Mouse (Mus musculus): ENCODE data around the gene Gm45261. TPM values are rescaled to one million over a fixed set of nuclear protein-coding genes. Genes with fewer than 3 reads are reported as not detected.

The Gm45261 gene
- polyA plus RNA-seq (2016; fragmentation: Nextera tagmentation; extraction: Ambion mirVana), result not detected in 2 replicates

DNA sequence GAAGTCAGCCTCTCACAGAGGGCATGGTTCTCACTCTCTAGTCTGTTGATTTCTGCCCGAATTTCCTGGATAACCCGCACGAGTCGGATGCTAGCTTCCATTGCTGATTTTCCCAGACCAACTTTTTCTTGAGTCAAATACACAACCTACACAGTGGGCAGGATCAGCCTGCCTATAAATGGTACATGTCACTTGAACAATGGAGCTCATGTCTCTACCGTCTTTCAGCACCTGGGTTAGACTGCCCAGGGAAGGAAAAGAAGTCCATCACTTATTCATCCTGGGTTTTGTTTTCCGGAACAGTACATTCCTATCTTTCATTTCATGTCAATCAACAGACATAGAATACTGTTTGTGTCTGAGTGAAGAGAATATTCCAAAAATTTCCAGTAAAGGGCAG is at the start of gene Gm45261:
Gm45261 (minus strand) TSS at position 101 of the 400 bp plus-strand sequence.
- WGBS, result 85% methylated on average over 6 of the region's 6 CpGs
- no peak for DNase-seq (ENCODE audit: low spot score)
- no peaks in the 10 kb centered on the region for H3K27me3 ChIP-seq (replicated peaks; ENCODE audit: low read depth, poor library complexity, severe bottlenecking)

DNA sequence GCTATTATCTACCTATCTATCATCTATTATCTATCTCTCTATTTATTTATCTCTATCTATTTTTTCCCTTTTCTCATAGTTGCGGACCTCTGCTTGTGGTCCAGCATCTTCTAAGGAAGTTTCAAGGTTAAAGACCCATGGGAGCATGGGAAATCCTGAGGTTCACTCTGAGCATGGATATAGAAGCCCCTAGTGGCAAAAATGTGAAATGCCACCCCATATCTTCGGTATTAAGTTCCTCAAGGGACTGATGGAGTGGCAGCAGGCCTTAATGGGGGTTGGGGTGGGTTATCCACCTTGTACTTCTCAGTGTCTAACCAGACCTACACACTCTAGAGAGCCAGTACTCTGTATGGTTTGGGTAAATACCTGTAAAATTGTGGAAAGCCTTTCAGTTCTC is 43.5 kb upstream of the Gm45261 start:
- no peak overlapping the region for H3K4me3 ChIP-seq
- DNase-seq (ENCODE audit: low spot score), result no peak
- H3K27me3 ChIP-seq (replicated peaks; ENCODE audit: low read depth, poor library complexity, severe bottlenecking), result no peaks in the 10 kb centered on the region
- WGBS, result 86% methylated on average over 2 of the region's 2 CpGs
- H3K4me1 ChIP-seq, result no peaks in the 10 kb centered on the region
- no peaks in the 10 kb centered on the region for H3K9me3 ChIP-seq
- H3K27ac ChIP-seq (replicated peaks), result no peak overlapping the region
- no peaks in the 10 kb centered on the region for H3K36me3 ChIP-seq (replicated peaks)

More for the DNA sequence above, at the start of gene Gm45261:
- Histone ChIP-seq H3K36me3 (replicated peaks) (no peaks in the 10 kb centered on the region), H3K4me1 (no peaks in the 10 kb centered on the region), H3K9me3 (no peaks in the 10 kb centered on the region), H3K4me3 (no peak within 1 kb of the TSS), H3K27ac (replicated peaks) (no peak within 1 kb of the TSS)

DNA sequence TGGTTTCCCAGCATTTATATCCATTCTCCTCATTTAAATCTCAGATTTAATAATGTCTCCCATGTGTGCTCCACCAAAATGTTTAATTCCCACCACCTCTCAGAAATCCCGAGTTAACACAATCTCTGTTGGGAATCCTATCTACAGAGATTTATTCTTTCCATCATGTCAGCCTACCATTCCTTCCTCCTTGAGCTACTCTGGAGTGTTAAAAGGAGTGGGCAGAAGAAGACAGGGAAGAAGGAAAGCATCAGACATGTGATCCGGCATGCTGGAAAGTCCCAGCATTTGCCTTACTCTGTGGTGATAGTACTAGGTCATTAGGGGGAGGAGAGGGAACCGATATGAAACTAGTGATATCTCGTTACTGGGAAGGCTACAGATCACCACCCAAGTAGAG is 42.8 kb upstream of the Gm45261 start:
- WGBS, result 90% methylated on average over 4 of the region's 4 CpGs

DNA sequence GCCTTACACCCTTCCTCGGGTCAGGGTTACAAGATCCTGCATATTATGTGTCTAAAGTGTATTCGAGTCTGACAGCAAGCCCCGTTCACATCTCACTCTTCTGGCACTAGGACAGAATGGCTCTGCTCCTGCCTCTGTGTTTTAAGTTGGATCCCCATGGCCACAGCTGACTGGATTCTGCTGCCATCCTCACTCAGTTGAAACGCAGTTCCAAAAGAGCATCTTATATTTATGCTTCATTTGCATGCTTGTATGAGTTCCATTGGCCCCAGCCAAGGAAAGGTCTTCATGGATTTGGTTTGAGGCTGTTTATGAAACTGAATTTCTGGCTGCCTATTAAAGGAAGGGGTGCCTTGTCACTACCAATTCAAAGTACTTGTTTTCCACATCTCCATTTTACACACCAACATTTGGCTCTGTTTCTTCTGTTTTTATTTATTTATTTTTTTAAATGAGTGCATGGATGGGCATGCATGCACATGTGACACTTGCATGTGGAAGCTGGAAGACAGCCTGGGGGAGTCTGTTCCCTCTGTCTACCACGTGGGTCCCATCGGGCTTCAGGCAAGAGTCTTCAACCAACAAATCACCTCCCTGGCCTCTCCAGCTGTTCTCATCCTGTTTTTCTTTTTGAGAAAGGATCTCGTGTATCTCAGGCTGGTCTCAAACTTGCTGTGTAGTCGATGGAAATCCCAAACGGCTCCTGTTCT is 41.4 kb upstream of the Gm45261 start:
- no peaks in the 10 kb centered on the region for H3K27me3 ChIP-seq (replicated peaks; ENCODE audit: low read depth, poor library complexity, severe bottlenecking)
- no peak for DNase-seq (ENCODE audit: low spot score)
- WGBS, result 85% methylated on average over 9 of the region's 9 CpGs
- no peak overlapping the region for H3K27ac ChIP-seq (replicated peaks)
- H3K36me3 ChIP-seq (replicated peaks), result no peaks in the 10 kb centered on the region
- no peaks in the 10 kb centered on the region for H3K9me3 ChIP-seq
- H3K4me1 ChIP-seq, result no peaks in the 10 kb centered on the region
- H3K4me3 ChIP-seq, result no peak overlapping the region

More for the DNA sequence above, 42.8 kb upstream of the Gm45261 start:
- H3K9me3 ChIP-seq, result no peaks in the 10 kb centered on the region
- H3K36me3 ChIP-seq (replicated peaks), result no peaks in the 10 kb centered on the region
- H3K4me3 ChIP-seq, result no peak overlapping the region
- H3K27ac ChIP-seq (replicated peaks), result no peak overlapping the region
- no peak for DNase-seq (ENCODE audit: low spot score)
- H3K27me3 ChIP-seq (replicated peaks; ENCODE audit: low read depth, poor library complexity, severe bottlenecking), result no peaks in the 10 kb centered on the region
- no peaks in the 10 kb centered on the region for H3K4me1 ChIP-seq

DNA sequence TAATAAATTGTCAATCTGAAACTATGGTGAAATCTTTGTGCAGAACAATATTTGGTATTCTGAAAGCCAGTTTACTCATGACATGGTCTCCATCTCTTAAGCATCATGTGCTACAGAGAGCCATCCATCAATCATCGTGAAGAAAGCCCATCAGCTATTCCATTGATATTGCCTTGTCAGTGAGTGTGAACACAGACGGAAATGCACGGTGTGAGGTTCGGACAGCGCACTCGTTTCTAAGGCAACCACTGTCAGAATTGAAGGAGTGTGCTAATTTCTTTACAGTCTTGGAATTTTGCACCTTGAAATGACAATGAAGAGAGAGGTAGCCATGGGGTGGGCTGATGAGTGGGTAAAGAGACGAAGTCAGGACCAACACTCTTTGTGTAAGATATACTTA is 38.0 kb upstream of the Gm45261 start:
- no peak overlapping the region for H3K4me3 ChIP-seq
- no peaks in the 10 kb centered on the region for H3K9me3 ChIP-seq
- H3K27me3 ChIP-seq (replicated peaks; ENCODE audit: low read depth, poor library complexity, severe bottlenecking), result no peaks in the 10 kb centered on the region
- H3K4me1 ChIP-seq, result no peaks in the 10 kb centered on the region
- no peaks in the 10 kb centered on the region for H3K36me3 ChIP-seq (replicated peaks)
- WGBS, result 87% methylated on average over 7 of the region's 7 CpGs
- no peak overlapping the region for H3K27ac ChIP-seq (replicated peaks)
- no peak for DNase-seq (ENCODE audit: low spot score)

DNA sequence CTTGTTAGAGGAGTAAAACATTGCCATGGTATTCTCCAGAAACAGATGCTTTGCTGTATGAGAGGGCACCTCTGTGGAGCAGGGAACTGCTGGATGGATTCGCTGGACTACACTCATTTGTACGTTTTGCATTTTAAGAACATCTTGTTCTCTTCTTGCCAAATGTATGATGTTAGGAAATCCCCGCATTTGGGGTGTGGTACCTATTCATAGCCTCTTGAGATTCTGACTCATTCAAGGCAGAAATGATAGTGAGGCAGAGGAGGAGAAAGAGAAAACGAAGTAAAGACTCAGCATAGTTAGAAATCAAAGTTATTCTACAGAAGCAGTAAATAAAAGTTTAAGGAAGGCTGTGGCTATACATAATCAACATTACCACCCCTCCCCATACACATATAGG is 35.1 kb upstream of the Gm45261 start:
- 88% methylated on average over 4 of the region's 4 CpGs for WGBS
- H3K27ac ChIP-seq (replicated peaks), result no peak overlapping the region
- H3K4me1 ChIP-seq, result no peaks in the 10 kb centered on the region
- no peak for DNase-seq (ENCODE audit: low spot score)
- no peaks in the 10 kb centered on the region for H3K36me3 ChIP-seq (replicated peaks)
- no peaks in the 10 kb centered on the region for H3K9me3 ChIP-seq
- H3K4me3 ChIP-seq, result no peak overlapping the region
- H3K27me3 ChIP-seq (replicated peaks; ENCODE audit: low read depth, poor library complexity, severe bottlenecking), result no peaks in the 10 kb centered on the region

DNA sequence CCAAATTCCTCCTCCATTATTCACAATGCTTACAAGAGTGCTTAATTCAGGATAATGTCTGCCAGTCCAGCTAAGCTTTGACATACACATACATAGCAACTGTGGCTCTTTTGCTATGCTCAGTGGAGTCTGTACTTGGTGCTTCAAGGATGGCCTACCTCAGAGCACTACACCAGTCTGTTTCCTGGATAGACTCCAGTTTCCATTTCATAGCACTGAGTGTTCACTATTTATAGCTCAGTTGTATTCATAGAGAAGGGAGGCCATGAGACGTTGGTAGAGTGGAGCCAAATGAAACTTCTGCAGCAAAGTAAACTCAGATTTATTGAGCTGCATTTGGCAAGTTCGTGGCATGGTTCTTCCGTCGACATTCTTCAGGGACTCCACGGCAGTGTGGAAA is 22.2 kb upstream of the Gm45261 start:
- no peaks in the 10 kb centered on the region for H3K27me3 ChIP-seq (replicated peaks; ENCODE audit: low read depth, poor library complexity, severe bottlenecking)
- no peak overlapping the region for H3K27ac ChIP-seq (replicated peaks)
- H3K4me3 ChIP-seq, result no peak overlapping the region
- no peaks in the 10 kb centered on the region for H3K9me3 ChIP-seq
- H3K4me1 ChIP-seq, result no peaks in the 10 kb centered on the region
- no peaks in the 10 kb centered on the region for H3K36me3 ChIP-seq (replicated peaks)
- 89% methylated on average over 5 of the region's 5 CpGs for WGBS
- DNase-seq (ENCODE audit: low spot score), result no peak

DNA sequence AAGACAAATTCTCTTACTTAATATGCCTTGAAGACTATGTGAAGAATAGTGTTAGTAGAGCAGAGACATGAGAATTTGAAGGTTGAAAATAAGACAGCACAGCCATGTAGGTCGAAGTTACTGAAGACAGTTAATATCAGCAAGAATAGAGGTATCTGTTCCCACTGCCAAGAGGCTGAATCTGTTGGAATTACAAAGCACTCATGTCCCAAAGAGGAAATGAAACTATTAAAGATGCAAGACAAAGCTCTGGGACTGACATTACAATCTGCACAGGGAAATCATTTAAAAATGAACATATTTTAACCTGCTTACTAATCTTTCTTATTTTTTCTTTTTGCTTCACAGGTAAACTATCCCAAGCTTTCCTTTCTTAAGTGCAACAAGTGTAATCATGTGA is 13.7 kb upstream of the Gm45261 start:
- Histone ChIP-seq H3K4me1 (no peaks in the 10 kb centered on the region), H3K27ac (replicated peaks) (no peak overlapping the region), H3K4me3 (no peak overlapping the region), H3K9me3 (no peaks in the 10 kb centered on the region), H3K36me3 (replicated peaks) (no peaks in the 10 kb centered on the region), H3K27me3 (replicated peaks; ENCODE audit: low read depth, poor library complexity, severe bottlenecking) (no peaks in the 10 kb centered on the region)
- DNase-seq (ENCODE audit: low spot score), result no peak
- WGBS, result 73% methylated on average over 1 of the region's 1 CpGs

DNA sequence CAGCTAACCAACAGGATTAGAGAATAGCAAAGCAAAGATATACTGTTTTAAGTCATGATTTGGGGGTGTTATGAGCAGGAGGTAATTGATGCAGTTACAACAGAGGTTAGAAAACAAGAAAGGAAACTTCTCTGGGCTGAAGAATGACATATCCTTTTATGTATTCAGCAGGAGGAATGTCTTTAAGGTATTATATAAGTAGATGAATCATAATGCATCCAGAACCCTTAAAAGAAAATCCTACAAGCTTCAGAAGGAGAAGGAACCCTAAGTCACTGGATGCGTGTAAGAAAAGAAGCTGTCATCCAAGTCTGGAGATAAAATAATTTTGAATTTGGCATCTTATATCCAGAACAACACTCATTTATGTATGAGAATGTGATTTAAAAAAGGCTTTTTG is 11.1 kb upstream of the Gm45261 start:
- DNase-seq (ENCODE audit: low spot score), result no peak
- Histone ChIP-seq H3K4me3 (no peak overlapping the region), H3K36me3 (replicated peaks) (no peaks in the 10 kb centered on the region), H3K4me1 (no peaks in the 10 kb centered on the region), H3K27me3 (replicated peaks; ENCODE audit: low read depth, poor library complexity, severe bottlenecking) (no peaks in the 10 kb centered on the region), H3K27ac (replicated peaks) (no peak overlapping the region), H3K9me3 (no peaks in the 10 kb centered on the region)
- WGBS, result 96% methylated on average over 1 of the region's 1 CpGs

DNA sequence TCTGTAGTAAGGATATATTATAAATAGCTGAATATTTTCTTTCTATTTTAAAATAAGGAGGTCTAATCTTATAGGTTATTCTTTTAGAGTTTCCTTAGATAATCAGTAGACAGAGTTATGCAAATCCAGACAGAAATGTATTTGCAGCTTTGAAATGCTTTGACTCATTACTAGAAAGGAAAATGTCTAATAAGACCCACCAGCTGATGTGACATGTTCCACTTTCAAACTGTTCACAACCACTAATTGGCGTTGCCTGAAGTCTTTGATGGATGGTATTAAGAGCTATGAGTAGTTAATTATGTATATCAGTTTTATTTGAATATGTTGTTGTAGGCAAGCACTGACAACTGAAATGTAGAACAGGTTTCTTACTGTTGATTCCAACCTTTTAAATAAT is 1.3 kb downstream of the Gm45261 start:
- H3K36me3 ChIP-seq (replicated peaks), result no peaks in the 10 kb centered on the region
- 90% methylated on average over 1 of the region's 1 CpGs for WGBS

DNA sequence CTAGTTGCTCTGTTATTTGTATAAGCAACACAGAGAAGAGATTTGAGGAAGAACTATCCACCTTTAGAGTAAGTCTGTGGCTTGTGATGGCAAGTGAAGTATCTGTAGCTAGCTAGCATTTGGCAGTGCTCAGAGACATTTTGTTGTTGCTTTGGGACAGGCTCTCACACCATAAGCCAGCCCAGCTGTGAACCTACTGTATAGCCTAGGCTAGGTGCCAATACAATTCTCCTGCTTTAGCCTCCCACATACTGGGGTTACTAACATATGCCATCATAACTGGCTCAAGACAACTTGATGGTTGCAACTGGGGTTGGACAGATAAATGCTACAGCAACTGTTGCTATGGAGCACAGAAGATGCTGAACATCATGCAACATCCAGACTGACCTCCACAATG is 1.8 kb downstream of the Gm45261 start:
- no peaks in the 10 kb centered on the region for H3K4me1 ChIP-seq
- H3K27ac ChIP-seq (replicated peaks), result no peak overlapping the region
- H3K27me3 ChIP-seq (replicated peaks; ENCODE audit: low read depth, poor library complexity, severe bottlenecking), result no peaks in the 10 kb centered on the region
- no peak for DNase-seq (ENCODE audit: low spot score)
- no peaks in the 10 kb centered on the region for H3K9me3 ChIP-seq
- H3K36me3 ChIP-seq (replicated peaks), result no peaks in the 10 kb centered on the region
- no peak overlapping the region for H3K4me3 ChIP-seq

More for the DNA sequence above, 1.3 kb downstream of the Gm45261 start:
- H3K27ac ChIP-seq (replicated peaks), result no peak overlapping the region
- H3K4me3 ChIP-seq, result no peak overlapping the region
- no peak for DNase-seq (ENCODE audit: low spot score)
- H3K9me3 ChIP-seq, result no peaks in the 10 kb centered on the region
- H3K27me3 ChIP-seq (replicated peaks; ENCODE audit: low read depth, poor library complexity, severe bottlenecking), result no peaks in the 10 kb centered on the region
- H3K4me1 ChIP-seq, result no peaks in the 10 kb centered on the region

DNA sequence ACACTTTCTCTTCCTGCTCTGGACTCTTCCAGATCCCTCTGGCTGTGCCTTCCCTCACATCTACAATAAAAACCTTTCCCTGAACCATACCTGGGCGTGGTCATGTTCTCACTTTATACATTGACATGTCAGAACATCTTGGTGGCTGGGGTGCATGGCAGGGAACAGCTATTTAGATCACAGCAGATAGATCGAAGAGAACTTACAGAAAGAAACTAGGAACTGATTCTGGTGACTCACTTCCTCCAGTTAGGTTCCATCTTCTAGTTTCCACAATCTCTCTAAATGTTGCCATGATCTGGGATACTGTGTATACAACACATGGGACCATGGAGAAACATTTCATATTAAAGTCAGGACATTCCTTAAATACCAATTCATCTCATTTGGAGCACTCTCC is 7.3 kb downstream of the Gm45261 start:
- Histone ChIP-seq H3K27me3 (replicated peaks; ENCODE audit: low read depth, poor library complexity, severe bottlenecking) (no peaks in the 10 kb centered on the region), H3K36me3 (replicated peaks) (no peaks in the 10 kb centered on the region), H3K9me3 (no peaks in the 10 kb centered on the region), H3K4me3 (no peak overlapping the region), H3K4me1 (no peaks in the 10 kb centered on the region), H3K27ac (replicated peaks) (no peak overlapping the region)
- no peak for DNase-seq (ENCODE audit: low spot score)
- 86% methylated on average over 2 of the region's 2 CpGs for WGBS

DNA sequence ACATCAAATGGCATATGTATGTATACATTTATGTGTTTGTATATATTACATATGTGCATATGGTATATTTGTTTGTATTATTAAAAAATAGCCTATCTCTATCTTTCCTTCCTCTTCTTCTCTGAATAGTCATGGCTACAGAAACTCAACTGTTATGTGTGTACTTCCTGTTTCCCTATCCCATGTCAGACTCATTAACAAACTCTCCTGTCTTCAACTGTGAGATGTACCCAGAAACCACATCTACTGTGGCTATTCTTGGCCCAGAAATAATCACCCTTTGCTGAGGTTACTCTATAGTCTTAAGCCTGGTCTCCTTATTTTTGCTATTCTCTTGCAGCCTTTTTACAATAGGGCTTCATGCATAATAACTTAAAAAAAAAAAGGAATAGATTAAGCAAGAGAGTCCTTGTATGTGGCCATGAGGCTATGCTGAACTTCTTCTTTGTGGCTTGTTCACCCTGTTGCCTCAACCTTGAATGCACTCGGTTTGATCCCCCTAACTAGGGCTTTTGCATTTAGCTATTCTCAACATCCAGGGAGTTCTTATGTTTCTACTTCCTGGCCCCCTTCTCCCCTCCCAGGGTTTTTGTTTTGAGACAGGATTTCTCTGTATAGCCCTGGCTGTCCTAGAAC is 9.2 kb downstream of the Gm45261 start:
- no peaks in the 10 kb centered on the region for H3K27me3 ChIP-seq (replicated peaks; ENCODE audit: low read depth, poor library complexity, severe bottlenecking)
- H3K4me1 ChIP-seq, result no peaks in the 10 kb centered on the region
- H3K4me3 ChIP-seq, result no peak overlapping the region
- H3K9me3 ChIP-seq, result no peaks in the 10 kb centered on the region
- no peaks in the 10 kb centered on the region for H3K36me3 ChIP-seq (replicated peaks)
- no peak overlapping the region for H3K27ac ChIP-seq (replicated peaks)
- no peak for DNase-seq (ENCODE audit: low spot score)
- WGBS, result 73% methylated on average over 1 of the region's 1 CpGs

Data from embryonic facial prominence, embryonic 10.5 days (tissue).